Mouse (Mus musculus) embryonic facial prominence, embryonic 11.5 days (tissue): ENCODE results near the gene Mrps27. TPM values are rescaled to one million over a fixed set of nuclear protein-coding genes. Genes with fewer than 3 reads are reported as not detected.

Experiments
- ATAC-seq: fragments of 200-750 bp; cut with Nextera tagmentation; replicated peaks from 2 replicates; pipeline ENCODE4 v1.8.0; 2017; ENCODE audit warnings: low read depth; ENCODE audit not compliant: insufficient number of reproducible peaks, low FRiP score, low TSS enrichment
- DNase-seq: peaks from one replicate; pipeline ENCODE4 v3.0.0-alpha.2; 2015; ENCODE audit warnings: low spot score
- H3K27ac ChIP-seq: fragments of 300-500 bp; sonication (generic); replicated peaks from 2 replicates; pipeline ENCODE4 v1.5.1; 2014; ENCODE audit warnings: mild to moderate bottlenecking, low read depth, low read length, control low read depth
- H3K27me3 ChIP-seq: fragments of 300-500 bp; sonication (generic); 2 replicates; pipeline ENCODE4 v1.6.1; 2014; ENCODE audit warnings: mild to moderate bottlenecking, low read length, moderate library complexity, mixed read lengths; ENCODE audit not compliant: control insufficient read depth, insufficient read depth
- H3K36me3 ChIP-seq: fragments of 300-500 bp; sonication (generic); replicated peaks from 2 replicates; pipeline ENCODE4 v1.6.1; 2014; ENCODE audit warnings: low read depth, mild to moderate bottlenecking, low read length, moderate library complexity, mixed read lengths; ENCODE audit not compliant: control insufficient read depth, insufficient read depth
- H3K4me1 ChIP-seq: fragments of 300-500 bp; sonication (generic); 2 replicates; pipeline ENCODE4 v1.6.1; 2014; ENCODE audit warnings: low read length, mixed read lengths; ENCODE audit not compliant: control insufficient read depth, insufficient read depth
- H3K4me2 ChIP-seq: fragments of 300-500 bp; sonication (generic); 2 replicates; pipeline ENCODE4 v1.6.1; 2014; ENCODE audit warnings: low read depth, mild to moderate bottlenecking, control low read depth, low read length, moderate library complexity
- H3K4me3 ChIP-seq: fragments of 300-500 bp; sonication (generic); 2 replicates; pipeline ENCODE4 v1.5.1; 2014; ENCODE audit warnings: low read depth, low read length, control low read depth
- H3K9ac ChIP-seq: fragments of 300-500 bp; sonication (generic); replicated peaks from 2 replicates; pipeline ENCODE4 v1.6.1; 2014; ENCODE audit warnings: mild to moderate bottlenecking, control low read depth, low read length
- H3K9me3 ChIP-seq: fragments of 300-500 bp; sonication (generic); replicated peaks from 2 replicates; pipeline ENCODE4 v1.6.1; 2016; ENCODE audit warnings: mild to moderate bottlenecking, low read length, inconsistent platforms, mixed read lengths; ENCODE audit not compliant: control insufficient read depth
- WGBS: fragments of 180-500 bp; shearing (Covaris S2); extraction: QIAGEN DNeasy Blood & Tissue Kit; methylation state at CpG from one replicate; pipeline ENCODE4 v1.1.7; 2014; 5-methylcytosine and 5-hydroxymethylcytosine counted together
- polyA plus RNA-seq: library from polyadenylated mRNA; unstranded; fragments of >200 nt; fragmentation: Nextera tagmentation; extraction: Ambion mirVana; gene quantifications from 2 replicates; pipeline ENCODE4 v1.2.1, GENCODE M21; 2014

The Mrps27 gene
- 68.3 and 73.4 TPM in 2 replicates for polyA plus RNA-seq

GRCm38 (mm10) chr13:99344599-99345575 lies at the start of gene Mrps27, which contains the start of gene Ptcd2:
Gene Mrps27, plus strand, starts transcription at chr13:99344786.
Gene Ptcd2, minus strand, starts transcription at chr13:99344705.
- peak; percentile 99 for ATAC-seq
- no peaks in the 10 kb centered on the region for H3K4me1 ChIP-seq
- peak; percentile 96 for DNase-seq
- peaks cover 3% of the 10 kb centered on the region; the same call in 1 of the 2 replicates for H3K36me3 ChIP-seq
- WGBS = 3% methylated on average over 39 of the region's 39 CpGs
- peak within 1 kb of the TSS; percentile 83 for H3K27ac ChIP-seq
- peak within 1 kb of the TSS; percentile 79 for H3K4me3 ChIP-seq
- H3K9ac ChIP-seq = peak within 1 kb of the TSS; percentile 95
- no peaks in the 10 kb centered on the region for H3K27me3 ChIP-seq
- H3K9me3 ChIP-seq = no peaks in the 10 kb centered on the region
- peak within 1 kb of the TSS; percentile 66 for H3K4me2 ChIP-seq

GRCm38 (mm10) chr13:99299921-99300320 lies 44.7 kb upstream of the Mrps27 start:
- no peak for ATAC-seq
- H3K27me3 ChIP-seq = no peaks in the 10 kb centered on the region
- 85% methylated on average over 5 of the region's 5 CpGs for WGBS

GRCm38 (mm10) chr13:99303846-99304245 lies 40.7 kb upstream of the Mrps27 start:
- no peak for ATAC-seq
- Histone ChIP-seq H3K4me1 (no peaks in the 10 kb centered on the region), H3K27me3 (no peaks in the 10 kb centered on the region), H3K4me3 (no peak overlapping the region), H3K4me2 (no peak overlapping the region), H3K36me3 (no peaks in the 10 kb centered on the region), H3K9ac (no peak overlapping the region), H3K9me3 (no peaks in the 10 kb centered on the region), H3K27ac (no peak overlapping the region)
- 79% methylated on average over 5 of the region's 5 CpGs for WGBS
- no peak for DNase-seq

More at GRCm38 (mm10) chr13:99299921-99300320, 44.7 kb upstream of the Mrps27 start:
- Histone ChIP-seq H3K4me2 (no peak overlapping the region), H3K27ac (no peak overlapping the region), H3K4me1 (no peaks in the 10 kb centered on the region), H3K36me3 (no peaks in the 10 kb centered on the region), H3K9me3 (no peaks in the 10 kb centered on the region), H3K4me3 (no peak overlapping the region), H3K9ac (no peak overlapping the region)
- no peak for DNase-seq

- H3K27me3 ChIP-seq = no peaks in the 10 kb centered on the region
- WGBS = 74% methylated on average over 11 of the region's 11 CpGs
- H3K36me3 ChIP-seq = no peaks in the 10 kb centered on the region
- DNase-seq = no peak
- no peak overlapping the region for H3K27ac ChIP-seq
- H3K9me3 ChIP-seq = no peaks in the 10 kb centered on the region
- no peak overlapping the region for H3K9ac ChIP-seq
- ATAC-seq = no peak
- H3K4me1 ChIP-seq = no peaks in the 10 kb centered on the region
- H3K4me3 ChIP-seq = no peak overlapping the region
- no peak overlapping the region for H3K4me2 ChIP-seq
These were observed 40.2 kb upstream of the Mrps27 start for GRCm38 (mm10) chr13:99304365-99304764.

- Histone ChIP-seq H3K9me3 (no peaks in the 10 kb centered on the region), H3K4me2 (no peak overlapping the region), H3K9ac (no peak overlapping the region), H3K36me3 (no peaks in the 10 kb centered on the region), H3K27me3 (no peaks in the 10 kb centered on the region), H3K4me1 (no peaks in the 10 kb centered on the region), H3K27ac (no peak overlapping the region), H3K4me3 (no peak overlapping the region)
- DNase-seq (no peak), ATAC-seq (no peak)
- 92% methylated on average over 1 of the region's 1 CpGs for WGBS
These were observed 39.4 kb upstream of the Mrps27 start for GRCm38 (mm10) chr13:99305186-99305585.

GRCm38 (mm10) chr13:99306164-99306563 lies 38.4 kb upstream of the Mrps27 start:
- no peaks in the 10 kb centered on the region for H3K4me1 ChIP-seq
- H3K9ac ChIP-seq = no peak overlapping the region
- 89% methylated on average over 8 of the region's 8 CpGs for WGBS
- no peaks in the 10 kb centered on the region for H3K27me3 ChIP-seq
- no peak overlapping the region for H3K4me2 ChIP-seq
- no peak overlapping the region for H3K4me3 ChIP-seq
- no peak overlapping the region for H3K27ac ChIP-seq
- no peak for DNase-seq
- ATAC-seq = no peak
- H3K9me3 ChIP-seq = no peaks in the 10 kb centered on the region
- no peaks in the 10 kb centered on the region for H3K36me3 ChIP-seq

- DNase-seq (no peak), ATAC-seq (no peak)
- 85% methylated on average over 5 of the region's 5 CpGs for WGBS
- no peak overlapping the region for H3K4me2 ChIP-seq
- no peaks in the 10 kb centered on the region for H3K4me1 ChIP-seq
- H3K36me3 ChIP-seq = no peaks in the 10 kb centered on the region
- H3K9ac ChIP-seq = no peak overlapping the region
- H3K4me3 ChIP-seq = no peak overlapping the region
- H3K9me3 ChIP-seq = no peaks in the 10 kb centered on the region
- H3K27ac ChIP-seq = no peak overlapping the region
- no peaks in the 10 kb centered on the region for H3K27me3 ChIP-seq
These were observed 36.6 kb upstream of the Mrps27 start for GRCm38 (mm10) chr13:99307930-99308359.

- no peak overlapping the region for H3K27ac ChIP-seq
- H3K4me1 ChIP-seq = no peaks in the 10 kb centered on the region
- ATAC-seq = no peak
- DNase-seq = no peak
- H3K4me3 ChIP-seq = no peak overlapping the region
- no peaks in the 10 kb centered on the region for H3K9me3 ChIP-seq
- H3K9ac ChIP-seq = no peak overlapping the region
- WGBS = 90% methylated on average over 8 of the region's 8 CpGs
- no peaks in the 10 kb centered on the region for H3K36me3 ChIP-seq
- no peaks in the 10 kb centered on the region for H3K27me3 ChIP-seq
- no peak overlapping the region for H3K4me2 ChIP-seq
These were observed 36.2 kb upstream of the Mrps27 start for GRCm38 (mm10) chr13:99308393-99308792.
